26 mouse cellular contexts compared by ENCODE assay signal in genomic region chr13:93758149-93758898, GRCm38 (mm10). TPM values are rescaled to one million over a fixed set of nuclear protein-coding genes. Genes with fewer than 3 reads are reported as not detected.
DNase-seq lines count a peak whose midpoint lies in the region; ATAC-seq and TF ChIP-seq lines count a peak whose summit lies in the region.
"Had no signal": no experiment of that assay in that cellular context is flagged by ENCODE, and none has a peak within 500 bp of the region (broad histone marks: within the 10 kb centered on the region; RNA-seq: fewer than 3 reads in every experiment).

No protein-coding gene starts in this region.

- H3K4me2 ChIP-seq in hindbrain, postnatal 0 days (ENCODE audit: low read depth, low read length) = no peak overlapping the region
- H3K4me2 ChIP-seq in neural tube, embryonic 11.5 days (ENCODE audit: low read depth) = no peak overlapping the region
- H3K4me2 ChIP-seq in neural tube, embryonic 15.5 days = no peak overlapping the region
- no peak overlapping the region for H3K4me2 ChIP-seq in midbrain, embryonic 13.5 days (replicated peaks)
- no peak overlapping the region for H3K4me2 ChIP-seq in liver, embryonic 11.5 days
- H3K4me2 ChIP-seq: heart, embryonic 15.5 days had no signal

- intact Hi-C loops in left cerebral cortex, postnatal 25 days (cut with DNase I) = no loop called here

- no peak for TF ChIP-seq CTCF in hindbrain, postnatal 0 days (IDR thresholded peaks at IDR 0.05; ENCODE audit: low read depth)

- DNase-seq in hindbrain, embryonic 10.5 days (ENCODE audit: low spot score) = no peak
- no peak for DNase-seq in hindbrain, postnatal 0 days (ENCODE audit: low spot score)
- DNase-seq in neural tube, embryonic 11.5 days (ENCODE audit: low spot score) = no peak
- no peak for DNase-seq in left cerebral cortex, postnatal 25 days (ENCODE audit: low spot score in 2 of 2)
- no peak for DNase-seq in liver, embryonic 11.5 days (ENCODE audit: low spot score)
- DNase-seq: B cell, adult 2 months; cerebellum, adult 2 months; cerebellum, postnatal 25 days; gastrocnemius, postnatal 14 days; heart, postnatal 36 days; kidney, adult 11 months; liver; right cerebral cortex, adult 18-20 months; right cerebral cortex, postnatal 4 days; thymus, postnatal 14 days had no signal

- WGBS in hindbrain, embryonic 10.5 days = 55% methylated on average over 14 of the region's 14 CpGs
- 36% methylated on average over 14 of the region's 14 CpGs for WGBS in hindbrain, postnatal 0 days
- WGBS in neural tube, embryonic 11.5 days = 37% methylated on average over 14 of the region's 14 CpGs
- WGBS in neural tube, embryonic 15.5 days = 17% methylated on average over 14 of the region's 14 CpGs
- WGBS in midbrain, embryonic 13.5 days = 27% methylated on average over 14 of the region's 14 CpGs
- 65% methylated on average over 14 of the region's 14 CpGs for WGBS in liver, embryonic 11.5 days

- no peaks in the 10 kb centered on the region for H3K27me3 ChIP-seq in hindbrain, embryonic 10.5 days (ENCODE audit: insufficient read depth, poor library complexity, severe bottlenecking)
- H3K27me3 ChIP-seq in hindbrain, postnatal 0 days (ENCODE audit: insufficient read depth, low read length) = no peaks in the 10 kb centered on the region
- H3K27me3 ChIP-seq in neural tube, embryonic 11.5 days (ENCODE audit: control insufficient read depth, insufficient read depth, low read length) = no peaks in the 10 kb centered on the region
- H3K27me3 ChIP-seq in neural tube, embryonic 15.5 days (replicated peaks) = no peaks in the 10 kb centered on the region
- H3K27me3 ChIP-seq in midbrain, embryonic 13.5 days = no peaks in the 10 kb centered on the region
- H3K27me3 ChIP-seq in liver, embryonic 11.5 days (replicated peaks; ENCODE audit: control insufficient read depth, insufficient read depth, low read length) = no peaks in the 10 kb centered on the region
- H3K27me3 ChIP-seq: CH12.LX; heart, embryonic 15.5 days; Patski had no signal

- H3K9ac ChIP-seq in hindbrain, postnatal 0 days (replicated peaks; ENCODE audit: low read length) = no peak overlapping the region
- H3K9ac ChIP-seq in neural tube, embryonic 11.5 days (ENCODE audit: low read length) = no peak overlapping the region
- H3K9ac ChIP-seq in neural tube, embryonic 15.5 days (replicated peaks) = no peak overlapping the region
- H3K9ac ChIP-seq in midbrain, embryonic 13.5 days (replicated peaks) = no peak overlapping the region
- no peak overlapping the region for H3K9ac ChIP-seq in liver, embryonic 11.5 days (ENCODE audit: low read depth, low read length)
- H3K9ac ChIP-seq: heart, embryonic 15.5 days had no signal

- H3K4me3 ChIP-seq in hindbrain, embryonic 10.5 days = no peak overlapping the region
- H3K4me3 ChIP-seq in hindbrain, postnatal 0 days (ENCODE audit: low read length) = no peak overlapping the region
- no peak overlapping the region for H3K4me3 ChIP-seq in neural tube, embryonic 11.5 days (ENCODE audit: low read depth, low read length)
- no peak overlapping the region for H3K4me3 ChIP-seq in neural tube, embryonic 15.5 days (replicated peaks)
- no peak overlapping the region for H3K4me3 ChIP-seq in midbrain, embryonic 13.5 days (replicated peaks)
- no peak overlapping the region for H3K4me3 ChIP-seq in liver, embryonic 11.5 days (ENCODE audit: low read depth, low read length)
- H3K4me3 ChIP-seq: heart, embryonic 15.5 days; left cerebral cortex, adult 2 months; limb, embryonic 10.5 days had no signal

- no peak for ATAC-seq in hindbrain, postnatal 0 days
- ATAC-seq in neural tube, embryonic 11.5 days (ENCODE audit: insufficient read depth, low FRiP score, low TSS enrichment) = peak; percentile 74
- ATAC-seq in neural tube, embryonic 15.5 days (ENCODE audit: low FRiP score) = no peak
- no peak for ATAC-seq in midbrain, embryonic 13.5 days
- no peak for ATAC-seq in liver, embryonic 11.5 days (replicated peaks; ENCODE audit: low FRiP score)
- ATAC-seq: forebrain, embryonic 16.5 days; lung, postnatal 0 days; Patski had no signal

- H3K9me3 ChIP-seq in hindbrain, embryonic 10.5 days = no peaks in the 10 kb centered on the region
- no peaks in the 10 kb centered on the region for H3K9me3 ChIP-seq in hindbrain, postnatal 0 days (ENCODE audit: low read length)
- no peaks in the 10 kb centered on the region for H3K9me3 ChIP-seq in neural tube, embryonic 11.5 days (ENCODE audit: control insufficient read depth, low read length)
- no peaks in the 10 kb centered on the region for H3K9me3 ChIP-seq in neural tube, embryonic 15.5 days (replicated peaks)
- no peaks in the 10 kb centered on the region for H3K9me3 ChIP-seq in midbrain, embryonic 13.5 days
- H3K9me3 ChIP-seq in liver, embryonic 11.5 days (ENCODE audit: control insufficient read depth, low read length) = no peaks in the 10 kb centered on the region
- H3K9me3 ChIP-seq: G1E; heart, embryonic 15.5 days; limb, embryonic 10.5 days had no signal

- peak overlapping the region; percentile 45; the same call in 1 of the 2 replicates for H3K27ac ChIP-seq in hindbrain, embryonic 10.5 days
- no peak overlapping the region for H3K27ac ChIP-seq in hindbrain, postnatal 0 days
- no peak overlapping the region for H3K27ac ChIP-seq in neural tube, embryonic 11.5 days (ENCODE audit: low read depth, low read length)
- H3K27ac ChIP-seq in neural tube, embryonic 15.5 days (replicated peaks) = no peak overlapping the region
- H3K27ac ChIP-seq in midbrain, embryonic 13.5 days = peak overlapping the region; percentile 44; the same call in 1 of the 2 replicates
- no peak overlapping the region for H3K27ac ChIP-seq in liver, embryonic 11.5 days (ENCODE audit: low read depth, low read length)
- H3K27ac ChIP-seq: heart, embryonic 15.5 days; left cerebral cortex, adult 2 months; limb, embryonic 10.5 days; macrophage had no signal

- H3K36me3 ChIP-seq in hindbrain, embryonic 10.5 days = no peaks in the 10 kb centered on the region
- H3K36me3 ChIP-seq in hindbrain, postnatal 0 days (ENCODE audit: insufficient read depth, low read length) = no peaks in the 10 kb centered on the region
- H3K36me3 ChIP-seq in neural tube, embryonic 11.5 days (ENCODE audit: control insufficient read depth, insufficient read depth, low read length) = no peaks in the 10 kb centered on the region
- H3K36me3 ChIP-seq in neural tube, embryonic 15.5 days = no peaks in the 10 kb centered on the region
- no peaks in the 10 kb centered on the region for H3K36me3 ChIP-seq in midbrain, embryonic 13.5 days
- H3K36me3 ChIP-seq in liver, embryonic 11.5 days (ENCODE audit: control insufficient read depth, insufficient read depth, low read length) = no peaks in the 10 kb centered on the region
- H3K36me3 ChIP-seq: G1E; heart, embryonic 15.5 days; limb, embryonic 10.5 days had no signal

- peaks cover 25% of the 10 kb centered on the region for H3K4me1 ChIP-seq in hindbrain, embryonic 10.5 days (replicated peaks)
- H3K4me1 ChIP-seq in hindbrain, postnatal 0 days (ENCODE audit: insufficient read depth, low read length) = no peaks in the 10 kb centered on the region
- H3K4me1 ChIP-seq in neural tube, embryonic 11.5 days (ENCODE audit: control insufficient read depth, insufficient read depth, low read length) = no peaks in the 10 kb centered on the region; the same call in 1 of the 2 replicates
- H3K4me1 ChIP-seq in neural tube, embryonic 15.5 days = peaks cover 4% of the 10 kb centered on the region; the same call in 1 of the 2 replicates
- peaks cover 23% of the 10 kb centered on the region for H3K4me1 ChIP-seq in midbrain, embryonic 13.5 days (replicated peaks)
- no peaks in the 10 kb centered on the region; the same call in 1 of the 2 replicates for H3K4me1 ChIP-seq in liver, embryonic 11.5 days (replicated peaks; ENCODE audit: control insufficient read depth, insufficient read depth, low read length)
- H3K4me1 ChIP-seq: heart, embryonic 15.5 days had no signal

RNA-seq across cellular contexts. Expression of gene Arsb, which starts 13.1 kb away (rescaled TPM):
- 3.2 and 5.1 TPM in 2 replicates for polyA plus RNA-seq in hindbrain, embryonic 10.5 days (2016; fragmentation: Nextera tagmentation; extraction: Ambion mirVana)
- total RNA-seq in hindbrain, postnatal 0 days (2014; rRNA removed) = 16.0 and 19.0 TPM in 2 replicates
- 9.3 and 11.7 TPM in 2 replicates for polyA plus RNA-seq in hindbrain, postnatal 0 days (2015; fragmentation: Nextera tagmentation; extraction: Ambion mirVana)
- polyA plus RNA-seq in neural tube, embryonic 11.5 days (2014; fragmentation: Nextera tagmentation; extraction: Ambion mirVana) = 7.3 and 8.0 TPM in 2 replicates
- polyA plus RNA-seq in neural tube, embryonic 15.5 days (2015; fragmentation: Nextera tagmentation; extraction: Ambion mirVana) = 8.9 and 10.2 TPM in 2 replicates
- polyA plus RNA-seq in midbrain, embryonic 13.5 days (2015; fragmentation: Nextera tagmentation; extraction: Ambion mirVana) = 6.6 and 7.3 TPM in 2 replicates
- 10 to 100 TPM; 83.3 to 84.2 TPM for total RNA-seq in left cerebral cortex, postnatal 25 days (2021)
- 5.8 and 6.3 TPM in 2 replicates for polyA plus RNA-seq in liver, embryonic 11.5 days (2014; fragmentation: Nextera tagmentation; extraction: Ambion mirVana)

Comparison
In these comparisons a context has a peak if more than half of its experiments do, and no peak if none do; other contexts are left out.
1. H3K27ac ChIP-seq: peak in hindbrain, embryonic 10.5 days (single experiment) and midbrain, embryonic 13.5 days (single experiment); none in hindbrain, postnatal 0 days (single experiment), neural tube, embryonic 11.5 days (single experiment), neural tube, embryonic 15.5 days (single experiment) and liver, embryonic 11.5 days (single experiment).